Mouse (Mus musculus) Muller cell, postnatal 12 days (primary cell): Measurements from ENCODE around the gene Hoxc8.

ENCODE experiments used
- DNase-seq: peaks from one replicate; pipeline ENCODE4 v3.0.0-alpha.2; 2015; ENCODE audit errors: inconsistent ontology term

The Hoxc8 gene

DNA sequence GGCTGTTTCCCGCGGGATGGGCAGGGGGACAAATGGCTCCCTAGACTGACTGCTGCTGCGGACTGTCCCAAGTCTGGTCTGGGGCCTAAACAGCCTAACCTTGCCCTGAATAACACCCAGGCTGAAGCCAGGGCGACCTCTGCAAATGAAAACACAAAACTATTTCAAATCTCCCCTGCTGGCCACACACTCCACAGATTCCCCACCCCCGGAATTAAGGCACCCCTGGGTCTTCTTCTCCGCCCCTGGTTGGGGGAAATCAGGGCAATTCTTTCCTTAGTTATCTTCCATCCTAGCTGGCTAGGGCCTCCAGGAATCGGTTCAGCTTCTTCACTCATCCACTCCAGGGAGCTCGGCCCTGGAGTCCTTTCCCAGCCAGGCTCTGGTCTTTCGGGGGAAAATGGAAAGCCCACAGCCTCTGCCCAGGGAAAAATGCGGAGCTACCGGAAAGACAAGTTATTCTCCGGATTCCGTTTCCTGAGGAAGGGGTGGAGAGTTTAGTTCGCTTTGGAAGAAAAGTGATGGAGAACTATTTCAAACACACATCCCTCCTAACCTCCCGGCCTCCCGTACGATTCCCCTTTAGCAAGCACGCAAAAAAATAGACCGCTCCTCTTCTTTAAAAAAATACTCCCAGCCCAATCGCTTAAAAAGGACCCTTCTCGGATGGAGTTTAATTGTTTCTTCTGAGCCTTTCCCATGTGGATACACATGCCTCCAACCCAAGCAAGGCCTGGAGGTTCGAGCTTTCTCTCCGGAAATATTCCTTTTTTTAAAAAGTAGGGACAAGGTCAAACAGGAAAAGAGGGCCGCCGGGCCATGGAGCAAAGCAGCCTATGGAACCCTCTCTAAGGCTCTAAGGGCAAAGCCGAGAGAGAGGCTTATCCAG is 25.2 kb upstream of the Hoxc8 start:
- DNase-seq: no peak

GRCm38 (mm10) chr15:102965892-102966775 is 24.3 kb upstream of the Hoxc8 start:
- DNase-seq: peak; percentile 19

DNA sequence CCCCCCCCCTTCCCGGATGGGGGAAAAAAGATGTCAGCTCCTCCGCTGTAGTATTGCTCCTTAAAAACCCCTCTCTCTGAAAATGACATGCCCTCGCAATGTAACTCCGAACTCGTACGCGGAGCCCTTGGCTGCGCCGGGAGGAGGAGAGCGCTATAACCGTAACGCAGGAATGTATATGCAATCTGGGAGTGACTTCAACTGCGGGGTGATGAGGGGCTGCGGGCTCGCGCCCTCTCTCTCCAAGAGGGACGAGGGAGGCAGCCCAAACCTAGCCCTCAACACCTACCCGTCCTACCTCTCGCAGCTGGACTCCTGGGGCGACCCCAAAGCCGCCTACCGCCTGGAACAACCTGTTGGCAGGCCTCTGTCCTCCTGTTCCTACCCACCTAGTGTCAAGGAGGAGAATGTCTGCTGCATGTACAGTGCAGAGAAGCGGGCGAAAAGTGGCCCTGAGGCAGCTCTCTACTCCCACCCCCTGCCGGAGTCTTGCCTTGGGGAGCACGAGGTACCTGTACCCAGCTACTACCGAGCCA is 23.6 kb upstream of the Hoxc8 start, which contains the start of gene Hoxc10:
Gene Hoxc10 (plus strand): TSS at position 21 of the 536 bp plus-strand sequence.
- no peak for DNase-seq

- no peak for DNase-seq
These were observed 23.2 kb upstream of the Hoxc8 start, which contains the start of gene Hoxc5 for GRCm38 (mm10) chr15:102967312-102967510. Hoxc5 (plus strand) TSS chr15:102967443.

DNA sequence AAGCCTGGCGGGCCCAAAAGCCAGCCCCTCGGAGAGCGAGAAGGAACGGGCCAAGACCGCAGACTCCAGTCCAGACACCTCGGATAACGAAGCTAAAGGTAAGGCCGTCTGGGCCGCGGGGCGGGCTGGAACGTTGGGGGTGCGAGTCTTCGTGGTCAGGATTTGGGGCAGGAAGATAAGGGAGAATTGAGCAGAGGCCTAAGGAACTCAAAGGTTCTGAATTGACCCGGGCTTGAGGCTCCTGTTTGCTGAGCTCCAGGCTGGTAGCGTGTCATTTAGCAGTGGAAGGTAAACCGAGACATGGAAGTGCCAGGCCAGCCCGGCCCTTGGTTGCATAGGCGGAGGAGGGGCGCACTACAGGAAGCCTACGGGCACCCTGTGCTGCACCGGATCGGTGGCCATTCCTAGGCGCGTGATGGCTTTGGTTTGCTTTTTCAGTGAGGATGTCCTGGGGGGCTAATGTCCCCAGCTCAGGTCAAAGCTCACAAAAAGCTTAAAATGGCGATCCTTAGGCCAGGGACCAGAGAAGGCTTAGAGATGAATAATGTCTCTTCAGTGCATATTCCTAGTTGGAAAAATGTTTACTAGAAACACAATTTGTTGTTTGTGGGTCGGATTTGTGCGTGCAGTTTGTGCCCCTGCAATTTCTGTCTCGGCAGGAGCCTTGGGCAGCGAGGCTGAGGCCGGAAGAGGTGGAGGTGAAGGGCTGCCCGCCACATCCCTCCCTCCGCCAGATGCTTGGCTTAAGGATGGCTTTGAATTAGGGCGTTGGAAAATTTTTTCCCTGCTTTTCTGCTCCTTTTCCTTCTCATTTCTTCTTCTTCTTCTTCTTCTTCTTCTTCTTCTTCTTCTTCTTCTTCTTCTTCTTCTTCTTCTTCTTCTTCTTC is 22.7 kb upstream of the Hoxc8 start:
- DNase-seq: no peak

DNA sequence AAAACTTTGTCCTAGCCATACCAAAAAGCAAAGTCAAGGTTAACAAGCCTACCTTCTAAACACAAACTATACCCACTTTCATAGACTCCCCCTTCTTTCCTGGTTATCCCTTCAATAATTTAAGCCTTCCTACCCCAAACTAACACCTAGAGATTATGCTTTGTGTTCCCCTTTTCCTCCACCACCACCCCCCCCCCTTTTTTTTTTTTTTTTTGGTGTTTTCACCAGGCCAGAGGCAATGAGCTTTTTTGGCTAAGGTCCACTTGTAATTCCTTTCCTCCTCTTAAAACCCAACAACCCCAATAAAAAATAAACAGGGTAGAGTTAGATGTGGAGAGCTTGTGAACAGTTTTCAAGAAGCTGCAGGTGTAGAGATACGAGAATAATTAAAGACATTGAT is 21.1 kb upstream of the Hoxc8 start:
- DNase-seq: no peak

GRCm38 (mm10) chr15:102970740-102971139 is 19.7 kb upstream of the Hoxc8 start:
- peak; percentile 20 for DNase-seq

- DNase-seq: no peak
These were observed 18.2 kb upstream of the Hoxc8 start for GRCm38 (mm10) chr15:102972254-102972653.

- no peak for DNase-seq
These were observed 17.7 kb upstream of the Hoxc8 start for GRCm38 (mm10) chr15:102972753-102973152.

- DNase-seq: no peak
These were observed 15.4 kb upstream of the Hoxc8 start for GRCm38 (mm10) chr15:102975034-102975433.

DNA sequence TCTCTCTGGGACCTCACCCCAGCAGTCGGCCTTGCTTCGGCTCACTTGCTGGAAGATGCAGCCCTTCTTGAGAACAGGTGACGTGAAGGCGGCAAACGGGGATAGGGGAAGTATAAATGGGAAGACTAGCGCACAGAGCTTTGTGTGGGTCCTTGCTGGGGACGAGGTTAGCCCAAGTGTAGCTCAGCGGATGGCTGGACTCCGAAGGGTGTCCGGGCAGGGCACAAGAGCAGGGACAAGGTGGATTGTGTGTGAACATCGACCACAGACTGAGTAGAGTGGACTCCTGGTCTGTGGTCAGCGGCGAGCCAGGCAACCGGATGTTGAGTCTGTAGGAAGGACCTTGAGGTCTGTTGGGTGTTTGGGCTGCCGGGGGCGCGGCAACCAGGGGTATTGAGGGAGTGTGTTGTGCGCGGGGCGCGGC is 14.7 kb upstream of the Hoxc8 start:
- no peak for DNase-seq

- DNase-seq: no peak
These were observed 14.2 kb upstream of the Hoxc8 start, which contains the start of gene Hoxc9 for GRCm38 (mm10) chr15:102976171-102976570. Hoxc9 (plus strand) TSS chr15:102976439.

- DNase-seq: no peak
These were observed 13.6 kb upstream of the Hoxc8 start for GRCm38 (mm10) chr15:102976631-102977422.

GRCm38 (mm10) chr15:102977423-102977974 is 12.9 kb upstream of the Hoxc8 start:
- DNase-seq: no peak

DNA sequence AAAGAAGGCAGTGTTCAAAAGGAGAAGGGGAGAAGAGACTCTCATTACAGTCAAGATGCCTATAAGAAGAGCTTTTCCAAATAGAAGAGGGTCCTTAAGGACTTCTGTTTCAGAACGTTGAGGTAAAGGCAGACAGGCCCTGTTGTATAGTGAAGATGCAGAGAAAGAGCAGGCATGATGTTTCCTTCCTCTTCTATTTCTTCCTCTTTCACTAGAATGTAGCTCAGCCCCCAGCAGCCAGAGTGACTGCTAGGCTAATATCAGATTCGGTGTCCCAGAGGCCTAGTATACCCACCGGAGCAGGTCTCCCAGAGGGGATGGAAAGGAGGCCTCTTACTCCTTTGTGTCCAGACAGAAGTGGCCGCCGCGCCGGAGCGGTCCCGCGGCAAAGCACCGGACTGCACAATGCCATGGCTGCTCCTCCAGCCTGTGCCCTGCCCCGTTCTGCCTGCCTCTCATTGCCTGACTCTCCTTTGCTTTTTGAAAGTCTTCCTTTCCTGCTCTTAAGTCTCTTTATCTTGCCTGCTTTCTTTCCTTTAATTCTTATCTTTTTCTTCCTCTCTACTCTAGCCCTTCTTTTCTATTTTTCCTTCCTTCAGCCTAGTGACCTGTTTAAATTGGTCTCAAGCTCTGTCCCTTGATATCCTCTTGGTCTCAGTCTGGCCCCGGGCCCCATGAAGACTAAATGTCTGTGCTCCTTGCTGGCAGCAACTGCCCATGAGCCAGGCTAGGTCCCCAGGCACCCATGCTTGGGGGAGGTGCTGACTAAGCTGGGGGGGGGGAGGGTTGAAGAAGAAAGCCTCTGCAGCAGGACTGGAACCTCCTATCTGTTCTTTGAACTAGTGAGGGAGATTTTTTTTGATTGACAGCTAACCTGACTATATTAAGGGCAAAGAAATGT is 11.5 kb upstream of the Hoxc8 start:
- no peak for DNase-seq

- no peak for DNase-seq
These were observed 10.5 kb upstream of the Hoxc8 start for GRCm38 (mm10) chr15:102979936-102980335.

GRCm38 (mm10) chr15:102980352-102980751 is 10.1 kb upstream of the Hoxc8 start:
- no peak for DNase-seq

DNA sequence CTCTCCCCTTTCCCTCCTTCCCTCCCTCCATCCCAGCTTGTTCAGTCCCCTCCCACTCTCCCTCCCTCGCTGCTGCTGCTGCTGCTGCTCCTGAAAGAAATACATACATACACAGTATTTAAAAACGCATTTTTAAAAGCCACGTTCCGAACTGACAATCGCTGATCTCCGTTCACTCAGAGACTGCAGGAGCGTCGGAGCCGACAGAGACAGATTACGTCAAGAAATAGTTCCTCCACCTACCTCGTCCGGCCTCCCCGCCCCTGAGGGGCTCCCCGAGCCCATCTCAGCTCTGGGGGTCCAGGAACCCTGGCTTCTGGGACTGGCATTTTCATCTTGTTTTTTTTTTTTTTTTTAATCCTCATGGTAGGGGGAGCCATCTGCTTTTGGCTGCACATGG is 9.5 kb upstream of the Hoxc8 start:
- no peak for DNase-seq
